Mouse (Mus musculus) midbrain, embryonic 16.5 days (tissue): ENCODE data around the gene Pink1. TPM values are rescaled to one million over a fixed set of nuclear protein-coding genes. Genes with fewer than 3 reads are reported as not detected.

Experiments used
- ATAC-seq: fragments of 200-750 bp; cut with Nextera tagmentation; 2 replicates; pipeline ENCODE4 v1.8.0; 2017; ENCODE audit warnings: moderate TSS enrichment
- H3K27ac ChIP-seq: fragments of 300-500 bp; sonication (generic); 2 replicates; pipeline ENCODE4 v1.5.1; 2014; ENCODE audit warnings: mild to moderate bottlenecking, low read length, mixed read lengths
- H3K27me3 ChIP-seq: fragments of 300-500 bp; sonication (generic); 2 replicates; pipeline ENCODE4 v1.6.1; 2014; ENCODE audit warnings: low read depth, low read length, mixed read lengths; ENCODE audit not compliant: control insufficient read depth, insufficient read depth
- H3K36me3 ChIP-seq: fragments of 300-500 bp; sonication (generic); 2 replicates; pipeline ENCODE4 v1.6.1; 2014; ENCODE audit warnings: mild to moderate bottlenecking, low read length, moderate library complexity, mixed read lengths; ENCODE audit not compliant: control insufficient read depth, insufficient read depth
- H3K4me1 ChIP-seq: fragments of 300-500 bp; sonication (generic); 2 replicates; pipeline ENCODE4 v1.6.1; 2014; ENCODE audit warnings: mild to moderate bottlenecking, low read length, mixed read lengths; ENCODE audit not compliant: control insufficient read depth, insufficient read depth
- H3K4me2 ChIP-seq: fragments of 300-500 bp; sonication (generic); 2 replicates; pipeline ENCODE4 v1.6.1; 2014; ENCODE audit warnings: mild to moderate bottlenecking, low read length, mixed read lengths
- H3K4me3 ChIP-seq: fragments of 300-500 bp; sonication (generic); 2 replicates; pipeline ENCODE4 v1.5.1; 2014; ENCODE audit warnings: low read depth, mild to moderate bottlenecking, low read length, moderate library complexity, mixed read lengths
- H3K9ac ChIP-seq: fragments of 300-500 bp; sonication (generic); 2 replicates; pipeline ENCODE4 v1.6.1; 2014; ENCODE audit warnings: low read depth, low read length, mixed read lengths
- H3K9me3 ChIP-seq: fragments of 300-500 bp; sonication (generic); replicated peaks from 2 replicates; pipeline ENCODE4 v1.6.1; 2014; ENCODE audit warnings: mild to moderate bottlenecking, low read length, mixed read lengths; ENCODE audit not compliant: control insufficient read depth, poor library complexity, severe bottlenecking
- WGBS: fragments of 180-500 bp; shearing (Covaris S2); extraction: QIAGEN DNeasy Blood & Tissue Kit; methylation state at CpG from one replicate; pipeline ENCODE4 v1.1.7; 2014; 5-methylcytosine and 5-hydroxymethylcytosine counted together
- polyA plus RNA-seq: library from polyadenylated mRNA; unstranded; fragments of >200 nt; fragmentation: Nextera tagmentation; extraction: Ambion mirVana; gene quantifications from 2 replicates; pipeline ENCODE4 v1.2.1, GENCODE M21; 2015

The Pink1 gene
- polyA plus RNA-seq, 1 experiment from 2014 or later = 103 TPM

- Histone ChIP-seq H3K9me3 (no peaks in the 10 kb centered on the region), H3K9ac (no peak overlapping the region), H3K27ac (peak overlapping the region; percentile 38), H3K4me3 (no peak overlapping the region), H3K4me2 (peak overlapping the region; percentile 5; the same call in 1 of the 2 replicates), H3K27me3 (no peaks in the 10 kb centered on the region), H3K36me3 (0 out of 2 replicates have a peak, but pooled peaks cover 2% of the 10 kb centered on the region), H3K4me1 (peaks cover 21% of the 10 kb centered on the region)
- WGBS = 74% methylated on average over 4 of the region's 4 CpGs
- ATAC-seq = no peak
These were observed 2.4 kb downstream of the Pink1 start for GRCm38 (mm10) chr4:138323753-138324152.

GRCm38 (mm10) chr4:138322692-138323091 is 3.4 kb downstream of the Pink1 start:
- ATAC-seq = no peak
- Histone ChIP-seq H3K4me1 (peaks cover 21% of the 10 kb centered on the region), H3K9me3 (no peaks in the 10 kb centered on the region), H3K36me3 (0 out of 2 replicates have a peak, but pooled peaks cover 2% of the 10 kb centered on the region), H3K4me2 (peak overlapping the region; percentile 28), H3K9ac (no peak overlapping the region), H3K27ac (peak overlapping the region; percentile 38), H3K27me3 (no peaks in the 10 kb centered on the region), H3K4me3 (no peak overlapping the region)
- 8% methylated on average over 4 of the region's 4 CpGs for WGBS

- no peak overlapping the region for H3K4me3 ChIP-seq
- H3K27me3 ChIP-seq = no peaks in the 10 kb centered on the region
- no peak overlapping the region for H3K4me2 ChIP-seq
- peaks cover 21% of the 10 kb centered on the region for H3K4me1 ChIP-seq
- no peak for ATAC-seq
- no peak overlapping the region for H3K9ac ChIP-seq
- 79% methylated on average over 7 of the region's 7 CpGs for WGBS
- no peak overlapping the region for H3K27ac ChIP-seq
- H3K36me3 ChIP-seq = peaks cover 4% of the 10 kb centered on the region
- H3K9me3 ChIP-seq = no peaks in the 10 kb centered on the region
These were observed 4.6 kb downstream of the Pink1 start for GRCm38 (mm10) chr4:138321488-138321887.

- no peak for ATAC-seq
- WGBS = 89% methylated on average over 11 of the region's 11 CpGs
- Histone ChIP-seq H3K4me2 (no peak overlapping the region), H3K27ac (no peak overlapping the region), H3K36me3 (peaks cover 5% of the 10 kb centered on the region), H3K4me1 (peaks cover 21% of the 10 kb centered on the region), H3K9me3 (no peaks in the 10 kb centered on the region), H3K4me3 (no peak overlapping the region), H3K9ac (no peak overlapping the region), H3K27me3 (no peaks in the 10 kb centered on the region)
These were observed 5.4 kb downstream of the Pink1 start for GRCm38 (mm10) chr4:138320711-138321110.

- no peak overlapping the region for H3K27ac ChIP-seq
- 32% methylated on average over 10 of the region's 10 CpGs for WGBS
- H3K4me3 ChIP-seq = no peak overlapping the region
- no peak overlapping the region for H3K4me2 ChIP-seq
- H3K4me1 ChIP-seq = peaks cover 21% of the 10 kb centered on the region
- H3K36me3 ChIP-seq = peaks cover 7% of the 10 kb centered on the region
- H3K9me3 ChIP-seq = no peaks in the 10 kb centered on the region
- H3K9ac ChIP-seq = no peak overlapping the region
- H3K27me3 ChIP-seq = no peaks in the 10 kb centered on the region
- ATAC-seq = no peak
These were observed 6.6 kb downstream of the Pink1 start for GRCm38 (mm10) chr4:138319508-138319907.

- H3K36me3 ChIP-seq = peaks cover 14% of the 10 kb centered on the region
- H3K27me3 ChIP-seq = no peaks in the 10 kb centered on the region
- H3K27ac ChIP-seq = no peak overlapping the region
- ATAC-seq = peak; percentile 19; the same call in 1 of the 2 replicates
- H3K4me3 ChIP-seq = no peak overlapping the region
- 0 out of 2 replicates have a peak overlapping the region, but pooled peaks have one; percentile 7 for H3K9ac ChIP-seq
- H3K4me2 ChIP-seq = no peak overlapping the region
- H3K4me1 ChIP-seq = peaks cover 15% of the 10 kb centered on the region
- WGBS = 55% methylated on average over 6 of the region's 6 CpGs
- no peaks in the 10 kb centered on the region for H3K9me3 ChIP-seq
These were observed 7.4 kb downstream of the Pink1 start for GRCm38 (mm10) chr4:138318509-138319266.

GRCm38 (mm10) chr4:138316369-138316768 is 9.7 kb downstream of the Pink1 start:
- WGBS = 88% methylated on average over 6 of the region's 6 CpGs
- Histone ChIP-seq H3K4me1 (no peaks in the 10 kb centered on the region), H3K4me3 (no peak overlapping the region), H3K36me3 (peaks cover 23% of the 10 kb centered on the region), H3K27me3 (no peaks in the 10 kb centered on the region), H3K27ac (no peak overlapping the region), H3K9me3 (no peaks in the 10 kb centered on the region), H3K4me2 (no peak overlapping the region), H3K9ac (no peak overlapping the region)
- no peak for ATAC-seq

- no peaks in the 10 kb centered on the region for H3K27me3 ChIP-seq
- no peak overlapping the region for H3K4me3 ChIP-seq
- 66% methylated on average over 9 of the region's 9 CpGs for WGBS
- H3K27ac ChIP-seq = no peak overlapping the region
- peaks cover 26% of the 10 kb centered on the region for H3K36me3 ChIP-seq
- H3K9ac ChIP-seq = no peak overlapping the region
- no peak overlapping the region for H3K4me2 ChIP-seq
- no peaks in the 10 kb centered on the region for H3K9me3 ChIP-seq
- ATAC-seq = no peak
- H3K4me1 ChIP-seq = no peaks in the 10 kb centered on the region
These were observed 10.3 kb downstream of the Pink1 start for GRCm38 (mm10) chr4:138315781-138316180.

- Histone ChIP-seq H3K4me2 (no peak overlapping the region), H3K9ac (no peak overlapping the region), H3K36me3 (peaks cover 32% of the 10 kb centered on the region), H3K4me3 (no peak overlapping the region), H3K27me3 (no peaks in the 10 kb centered on the region), H3K27ac (no peak overlapping the region), H3K4me1 (no peaks in the 10 kb centered on the region), H3K9me3 (no peaks in the 10 kb centered on the region)
- 84% methylated on average over 4 of the region's 4 CpGs for WGBS
- ATAC-seq = no peak
These were observed 12.3 kb downstream of the Pink1 start for GRCm38 (mm10) chr4:138313795-138314194.
